Mouse (Mus musculus): ENCODE data around the gene Erv3. TPM values are rescaled to one million over a fixed set of nuclear protein-coding genes. Genes with fewer than 3 reads are reported as not detected.

Gene Erv3
- under 1 TPM in 1 of 2 experiments, not detected in 1; 0.11 TPM for polyA plus RNA-seq (2017; shearing (Covaris generic))

DNA sequence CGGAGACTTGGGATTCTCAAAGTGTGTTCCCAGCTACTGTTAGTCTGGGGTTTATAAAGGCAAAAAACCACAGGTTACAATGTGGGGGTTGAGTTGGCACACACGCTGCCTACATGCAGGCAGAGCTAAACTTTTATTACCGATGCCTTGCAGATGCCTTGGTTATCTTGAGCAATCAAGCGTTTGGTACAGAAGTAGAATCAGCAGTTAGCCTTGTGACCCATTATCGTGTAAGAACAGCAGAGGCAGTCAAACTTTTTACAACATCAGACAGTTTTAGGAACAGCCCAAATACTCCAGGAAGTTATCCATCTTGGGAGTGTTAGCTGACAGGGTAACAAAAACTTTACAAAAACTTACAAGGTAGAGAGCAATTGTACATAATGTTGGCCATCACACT, at the start of gene Erv3:
Erv3 (minus strand) TSS at position 27 of the 400 bp plus-strand sequence.

Other genes with a start within 250 kb of the Erv3 start
- 10 to 100 TPM; 21.4 to 23.9 TPM for gene Prnp, start 50.2 kb upstream of the Erv3 start, polyA plus RNA-seq (2017; shearing (Covaris generic))
- gene Prn, start 50.2 kb upstream of the Erv3 start, polyA plus RNA-seq (2017; shearing (Covaris generic)): under 1 TPM in 1 of 2 experiments, not detected in 1; 0.47 TPM
- under 1 TPM in 1 of 2 experiments, not detected in 1; 0.83 TPM for gene Prnd, start 91.1 kb upstream of the Erv3 start, polyA plus RNA-seq (2017; shearing (Covaris generic))
- 100 to 1,000 TPM in 1 of 2 experiments, 10 to 100 TPM in 1; 76.6 to 113 TPM for gene Rassf2, start 170.5 kb upstream of the Erv3 start, polyA plus RNA-seq (2017; shearing (Covaris generic))

Data from inflammation-experienced regulatory T-cells (primary cell).